Mouse (Mus musculus): ENCODE results near the gene Lpp. TPM values are rescaled to one million over a fixed set of nuclear protein-coding genes. Genes with fewer than 3 reads are reported as not detected.
"Not testable (repeated sequence)": the region's sequence is repeated elsewhere in the genome, so short reads cannot be mapped to it uniquely, and the experiment has no call there.

Gene Lpp
- polyA plus RNA-seq, 1 experiment from 2014 or later = 10.3 TPM

DNA sequence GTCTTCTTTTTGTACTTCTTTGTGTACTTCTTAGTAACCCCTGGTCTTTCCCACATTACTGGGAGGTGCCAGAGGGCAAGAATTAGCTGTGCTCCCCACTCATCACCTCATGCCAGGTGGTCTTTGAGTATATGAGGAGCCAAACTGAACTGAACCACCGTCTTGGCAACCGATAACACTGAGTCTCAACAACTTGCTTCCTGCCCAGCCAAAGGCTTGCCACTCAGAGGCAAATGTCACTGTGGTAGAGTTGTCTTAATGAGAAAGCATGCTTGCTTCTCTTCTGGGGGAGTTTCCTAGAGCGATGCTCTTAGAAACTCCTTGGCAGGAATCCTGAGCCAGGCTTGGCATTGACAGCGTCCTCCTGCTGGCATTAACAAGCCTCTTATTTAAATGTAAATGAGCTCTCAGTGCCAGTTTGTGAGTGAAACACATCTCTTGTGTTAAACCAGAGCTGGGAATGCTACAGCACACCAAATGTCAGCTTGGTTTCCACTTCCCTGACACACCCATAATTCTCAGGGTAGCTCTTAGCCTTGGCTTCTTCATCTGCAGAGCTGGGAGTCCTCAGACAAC lies 623.0 kb downstream of the Lpp start:
- 65% methylated on average over 4 of the region's 4 CpGs for WGBS (ENCODE audit: insufficient replicate concordance)
- Histone ChIP-seq H3K9ac (ENCODE audit: low read depth, low read length) (no peak overlapping the region), H3K4me3 (ENCODE audit: low read depth, low read length) (no peak overlapping the region), H3K27me3 (ENCODE audit: control insufficient read depth, insufficient read depth, low read depth, low read length) (no peaks in the 10 kb centered on the region), H3K4me2 (ENCODE audit: low read depth, low read length) (no peak overlapping the region), H3K27ac (ENCODE audit: low read length) (no peak overlapping the region), H3K4me1 (ENCODE audit: control insufficient read depth, low read depth, low read length) (no peaks in the 10 kb centered on the region), H3K36me3 (ENCODE audit: control insufficient read depth, insufficient read depth) (no peaks in the 10 kb centered on the region), H3K9me3 (replicated peaks; ENCODE audit: control insufficient read depth, low read length) (no peaks in the 10 kb centered on the region)
- no peak for ATAC-seq (ENCODE audit: low read depth)

DNA sequence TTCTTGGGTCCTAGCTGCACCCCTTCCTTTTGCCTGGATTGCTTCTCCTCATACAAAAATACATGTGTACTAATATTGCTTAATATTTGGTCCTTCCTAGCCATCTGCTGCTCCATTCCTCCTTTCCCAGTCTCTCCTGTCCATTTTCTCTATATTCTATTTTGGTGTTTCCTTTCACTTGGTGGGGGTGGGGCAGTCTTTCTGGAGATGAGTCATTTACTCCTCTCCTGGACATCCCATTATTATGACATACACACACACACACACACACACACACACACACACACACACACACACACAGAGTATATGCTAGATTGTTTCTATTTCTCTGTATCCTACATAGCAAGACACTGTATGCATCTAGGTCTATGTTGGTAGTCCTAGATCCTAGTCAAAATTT lies 623.7 kb downstream of the Lpp start:
- Histone ChIP-seq H3K4me3 (ENCODE audit: low read depth, low read length) (no peak overlapping the region), H3K27ac (ENCODE audit: low read length) (no peak overlapping the region), H3K4me1 (ENCODE audit: control insufficient read depth, low read depth, low read length) (no peaks in the 10 kb centered on the region), H3K27me3 (ENCODE audit: control insufficient read depth, insufficient read depth, low read depth, low read length) (no peaks in the 10 kb centered on the region), H3K9me3 (replicated peaks; ENCODE audit: control insufficient read depth, low read length) (no peaks in the 10 kb centered on the region), H3K4me2 (ENCODE audit: low read depth, low read length) (no peak overlapping the region), H3K36me3 (ENCODE audit: control insufficient read depth, insufficient read depth) (no peaks in the 10 kb centered on the region), H3K9ac (ENCODE audit: low read depth, low read length) (no peak overlapping the region)
- ATAC-seq (ENCODE audit: low read depth) = no peak

DNA sequence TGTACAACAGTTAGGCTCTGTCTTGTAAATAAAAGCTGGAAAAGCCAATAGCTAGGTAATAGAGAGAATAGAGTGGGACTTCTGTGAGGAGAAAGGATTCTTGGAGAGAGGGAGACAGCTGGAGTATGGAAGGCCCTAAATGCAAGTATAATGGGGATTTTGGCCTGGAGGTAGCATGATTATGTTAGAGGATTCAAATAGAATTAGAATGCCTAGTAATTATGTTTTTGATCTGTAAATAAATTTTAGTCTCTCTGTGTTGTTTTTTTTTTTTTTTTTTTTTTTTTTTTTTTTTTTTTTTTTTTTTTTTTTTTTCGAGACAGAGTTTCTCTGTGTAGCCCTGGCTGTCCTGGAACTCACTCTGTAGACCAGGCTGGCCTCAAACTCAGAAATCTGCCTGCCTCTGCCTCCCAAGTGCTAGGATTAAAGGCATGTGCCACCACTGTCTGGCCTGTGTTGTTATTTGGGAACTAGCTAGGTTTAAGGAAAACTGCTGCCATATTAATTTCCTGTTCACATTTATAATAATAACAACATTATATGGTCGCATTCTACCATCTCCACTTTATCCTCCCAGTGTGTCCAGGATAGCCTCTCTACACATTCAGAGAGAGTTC lies 628.5 kb downstream of the Lpp start:
- H3K4me3 ChIP-seq (ENCODE audit: low read depth, low read length); H3K4me1 ChIP-seq (ENCODE audit: control insufficient read depth, low read depth, low read length); ATAC-seq (ENCODE audit: low read depth); H3K27ac ChIP-seq (ENCODE audit: low read length); H3K9ac ChIP-seq (ENCODE audit: low read depth, low read length); H3K36me3 ChIP-seq (ENCODE audit: control insufficient read depth, insufficient read depth); H3K9me3 ChIP-seq (replicated peaks; ENCODE audit: control insufficient read depth, low read length); H3K4me2 ChIP-seq (ENCODE audit: low read depth, low read length); H3K27me3 ChIP-seq (ENCODE audit: control insufficient read depth, insufficient read depth, low read depth, low read length): not testable (repeated sequence)
- 46% methylated on average over 2 of the region's 2 CpGs for WGBS (ENCODE audit: insufficient replicate concordance)

- H3K4me1 ChIP-seq (ENCODE audit: control insufficient read depth, low read depth, low read length) = no peaks in the 10 kb centered on the region; the same call in 1 of the 2 replicates
- H3K4me2 ChIP-seq (ENCODE audit: low read depth, low read length) = no peak overlapping the region
- ATAC-seq (ENCODE audit: low read depth) = no peak
- H3K36me3 ChIP-seq (ENCODE audit: control insufficient read depth, insufficient read depth) = no peaks in the 10 kb centered on the region
- no peak overlapping the region for H3K27ac ChIP-seq (ENCODE audit: low read length)
- 35% methylated on average over 3 of the region's 3 CpGs for WGBS (ENCODE audit: insufficient replicate concordance)
- H3K9me3 ChIP-seq (replicated peaks; ENCODE audit: control insufficient read depth, low read length) = no peaks in the 10 kb centered on the region
- H3K9ac ChIP-seq (ENCODE audit: low read depth, low read length) = no peak overlapping the region
- H3K27me3 ChIP-seq (ENCODE audit: control insufficient read depth, insufficient read depth, low read depth, low read length) = no peaks in the 10 kb centered on the region
- H3K4me3 ChIP-seq (ENCODE audit: low read depth, low read length) = no peak overlapping the region
These were observed 631.3 kb downstream of the Lpp start for GRCm38 (mm10) chr16:25024591-25024990.

DNA sequence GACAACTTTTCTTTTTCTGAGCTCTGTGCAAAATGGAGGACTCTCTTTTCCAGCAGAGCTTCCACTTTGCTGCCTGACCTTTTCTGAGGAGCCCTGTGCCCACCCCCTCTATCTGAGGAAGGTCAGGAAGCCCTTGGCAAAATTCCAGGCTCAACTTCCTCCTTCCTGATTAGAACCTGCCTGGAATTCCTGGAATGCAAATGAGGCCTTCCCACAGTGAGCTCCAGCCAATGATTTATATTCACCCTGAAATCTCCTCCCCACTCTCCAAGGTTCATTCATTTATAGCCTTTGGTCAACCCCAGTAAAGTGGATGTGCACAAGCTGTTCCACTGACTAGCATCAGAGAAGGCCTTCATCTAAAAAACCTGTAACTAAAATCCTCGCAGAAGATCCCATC lies 632.9 kb downstream of the Lpp start:
- no peak overlapping the region for H3K27ac ChIP-seq (ENCODE audit: low read length)
- no peak for ATAC-seq (ENCODE audit: low read depth)
- H3K36me3 ChIP-seq (ENCODE audit: control insufficient read depth, insufficient read depth) = no peaks in the 10 kb centered on the region

GRCm38 (mm10) chr16:25029548-25029947 lies 636.2 kb downstream of the Lpp start:
- H3K4me2 ChIP-seq (ENCODE audit: low read depth, low read length) = no peak overlapping the region
- H3K36me3 ChIP-seq (ENCODE audit: control insufficient read depth, insufficient read depth) = no peaks in the 10 kb centered on the region
- H3K27me3 ChIP-seq (ENCODE audit: control insufficient read depth, insufficient read depth, low read depth, low read length) = no peaks in the 10 kb centered on the region
- H3K27ac ChIP-seq (ENCODE audit: low read length) = no peak overlapping the region
- H3K4me1 ChIP-seq (ENCODE audit: control insufficient read depth, low read depth, low read length) = no peaks in the 10 kb centered on the region; the same call in 1 of the 2 replicates
- WGBS (ENCODE audit: insufficient replicate concordance) = 67% methylated on average over 8 of the region's 8 CpGs
- no peak overlapping the region for H3K9ac ChIP-seq (ENCODE audit: low read depth, low read length)
- H3K9me3 ChIP-seq (replicated peaks; ENCODE audit: control insufficient read depth, low read length) = no peaks in the 10 kb centered on the region
- no peak for ATAC-seq (ENCODE audit: low read depth)
- H3K4me3 ChIP-seq (ENCODE audit: low read depth, low read length) = no peak overlapping the region

More for the DNA sequence above, 632.9 kb downstream of the Lpp start:
- Histone ChIP-seq H3K4me2 (ENCODE audit: low read depth, low read length) (no peak overlapping the region), H3K9me3 (replicated peaks; ENCODE audit: control insufficient read depth, low read length) (no peaks in the 10 kb centered on the region), H3K9ac (ENCODE audit: low read depth, low read length) (no peak overlapping the region), H3K4me1 (ENCODE audit: control insufficient read depth, low read depth, low read length) (no peaks in the 10 kb centered on the region; the same call in 1 of the 2 replicates), H3K27me3 (ENCODE audit: control insufficient read depth, insufficient read depth, low read depth, low read length) (no peaks in the 10 kb centered on the region), H3K4me3 (ENCODE audit: low read depth, low read length) (no peak overlapping the region)
- 52% methylated on average over 1 of the region's 1 CpGs for WGBS (ENCODE audit: insufficient replicate concordance)

DNA sequence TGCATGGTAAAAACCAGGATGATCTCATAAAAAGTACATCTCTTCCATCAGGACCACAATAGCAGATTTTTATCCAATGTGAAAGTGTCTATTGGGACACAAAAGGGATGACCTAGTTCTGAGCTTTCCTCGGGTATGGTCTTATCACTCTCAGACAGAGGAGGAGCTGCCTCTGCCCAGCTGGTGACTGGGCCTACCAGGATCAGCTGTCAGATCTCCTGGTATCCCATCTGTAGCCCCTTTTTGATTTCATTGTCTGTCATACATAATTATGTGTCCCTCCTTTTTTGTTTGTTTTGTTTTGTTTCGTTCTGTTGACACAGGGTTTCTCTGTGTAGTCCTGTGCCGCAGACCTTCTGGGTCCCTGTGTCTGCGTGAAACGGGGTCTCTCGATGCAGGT lies 644.1 kb downstream of the Lpp start:
- no peak for ATAC-seq (ENCODE audit: low read depth)
- Histone ChIP-seq H3K27me3 (ENCODE audit: control insufficient read depth, insufficient read depth, low read depth, low read length) (no peaks in the 10 kb centered on the region), H3K4me2 (ENCODE audit: low read depth, low read length) (no peak overlapping the region), H3K4me3 (ENCODE audit: low read depth, low read length) (no peak overlapping the region), H3K4me1 (ENCODE audit: control insufficient read depth, low read depth, low read length) (no peaks in the 10 kb centered on the region), H3K9me3 (replicated peaks; ENCODE audit: control insufficient read depth, low read length) (no peaks in the 10 kb centered on the region), H3K9ac (ENCODE audit: low read depth, low read length) (no peak overlapping the region), H3K27ac (ENCODE audit: low read length) (no peak overlapping the region), H3K36me3 (ENCODE audit: control insufficient read depth, insufficient read depth) (no peaks in the 10 kb centered on the region)
- 59% methylated on average over 6 of the region's 6 CpGs for WGBS (ENCODE audit: insufficient replicate concordance)

- no peaks in the 10 kb centered on the region for H3K4me1 ChIP-seq (ENCODE audit: control insufficient read depth, low read depth, low read length)
- no peak overlapping the region for H3K4me3 ChIP-seq (ENCODE audit: low read depth, low read length)
- H3K4me2 ChIP-seq (ENCODE audit: low read depth, low read length) = no peak overlapping the region
- H3K9ac ChIP-seq (ENCODE audit: low read depth, low read length) = no peak overlapping the region
- H3K36me3 ChIP-seq (ENCODE audit: control insufficient read depth, insufficient read depth) = no peaks in the 10 kb centered on the region
- WGBS (ENCODE audit: insufficient replicate concordance) = 45% methylated on average over 6 of the region's 6 CpGs
- ATAC-seq (ENCODE audit: low read depth) = no peak
- no peaks in the 10 kb centered on the region for H3K9me3 ChIP-seq (replicated peaks; ENCODE audit: control insufficient read depth, low read length)
- H3K27ac ChIP-seq (ENCODE audit: low read length) = no peak overlapping the region
- no peaks in the 10 kb centered on the region for H3K27me3 ChIP-seq (ENCODE audit: control insufficient read depth, insufficient read depth, low read depth, low read length)
These were observed 645.2 kb downstream of the Lpp start for GRCm38 (mm10) chr16:25038529-25038928.

DNA sequence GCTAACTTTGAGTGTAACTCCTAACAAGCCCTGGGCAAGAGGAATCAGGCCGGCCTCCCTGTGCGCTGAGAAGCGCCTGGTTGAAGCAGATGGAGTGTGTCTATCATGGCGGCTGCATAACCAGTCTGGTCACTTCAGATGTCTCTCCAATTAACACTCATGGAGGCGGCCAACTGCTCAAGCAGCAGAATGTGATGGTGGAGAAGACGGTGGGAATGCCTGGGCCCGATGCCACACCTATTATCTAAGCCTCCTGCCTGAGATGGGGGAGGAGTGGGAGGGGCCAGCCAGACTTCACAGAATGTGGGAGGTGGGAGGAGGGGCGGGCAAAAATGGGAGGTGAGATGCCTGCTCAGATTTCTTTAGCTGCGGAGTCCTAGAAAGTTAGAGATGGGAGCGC lies 646.6 kb downstream of the Lpp start:
- Histone ChIP-seq H3K9me3 (replicated peaks; ENCODE audit: control insufficient read depth, low read length) (no peaks in the 10 kb centered on the region), H3K4me1 (ENCODE audit: control insufficient read depth, low read depth, low read length) (no peaks in the 10 kb centered on the region), H3K4me2 (ENCODE audit: low read depth, low read length) (no peak overlapping the region), H3K4me3 (ENCODE audit: low read depth, low read length) (no peak overlapping the region), H3K36me3 (ENCODE audit: control insufficient read depth, insufficient read depth) (no peaks in the 10 kb centered on the region), H3K9ac (ENCODE audit: low read depth, low read length) (no peak overlapping the region), H3K27ac (ENCODE audit: low read length) (no peak overlapping the region), H3K27me3 (ENCODE audit: control insufficient read depth, insufficient read depth, low read depth, low read length) (no peaks in the 10 kb centered on the region)
- ATAC-seq (ENCODE audit: low read depth) = no peak
- 57% methylated on average over 10 of the region's 10 CpGs for WGBS (ENCODE audit: insufficient replicate concordance)
